Mouse (Mus musculus): ENCODE results near the gene Nudt22. TPM values are rescaled to one million over a fixed set of nuclear protein-coding genes. Genes with fewer than 3 reads are reported as not detected.

The Nudt22 gene
- polyA plus RNA-seq, 1 experiment from 2014 or later = 40.8 TPM

GRCm38 (mm10) chr19:7039088-7039720 is 43.3 kb upstream of the Nudt22 start:
- peaks cover 8% of the 10 kb centered on the region; the same call in 1 of the 2 replicates for H3K36me3 ChIP-seq (ENCODE audit: insufficient read depth, low read length)
- peak overlapping the region; percentile 87 for H3K27ac ChIP-seq
- no peaks in the 10 kb centered on the region for H3K27me3 ChIP-seq (ENCODE audit: insufficient read depth, low read length)
- H3K9me3 ChIP-seq (replicated peaks; ENCODE audit: low read length) = no peaks in the 10 kb centered on the region
- DNase-seq (ENCODE audit: low spot score) (peak; percentile 63), ATAC-seq (replicated peaks; ENCODE audit: low FRiP score, low read depth) (peak; percentile 25)
- peak overlapping the region; percentile 91 for H3K9ac ChIP-seq (ENCODE audit: low read depth, low read length)
- peaks cover 10% of the 10 kb centered on the region; the same call in 1 of the 2 replicates for H3K4me1 ChIP-seq (replicated peaks; ENCODE audit: insufficient read depth, low read length)
- peak overlapping the region; percentile 94 for H3K4me3 ChIP-seq (replicated peaks; ENCODE audit: low read depth, low read length)
- no peak for TF ChIP-seq CTCF (IDR thresholded peaks at IDR 0.05; ENCODE audit: low read depth)
- peak overlapping the region; percentile 56 for H3K4me2 ChIP-seq (ENCODE audit: low read length)
- WGBS = under 1% methylated on average over 32 of the region's 35 CpGs

DNA sequence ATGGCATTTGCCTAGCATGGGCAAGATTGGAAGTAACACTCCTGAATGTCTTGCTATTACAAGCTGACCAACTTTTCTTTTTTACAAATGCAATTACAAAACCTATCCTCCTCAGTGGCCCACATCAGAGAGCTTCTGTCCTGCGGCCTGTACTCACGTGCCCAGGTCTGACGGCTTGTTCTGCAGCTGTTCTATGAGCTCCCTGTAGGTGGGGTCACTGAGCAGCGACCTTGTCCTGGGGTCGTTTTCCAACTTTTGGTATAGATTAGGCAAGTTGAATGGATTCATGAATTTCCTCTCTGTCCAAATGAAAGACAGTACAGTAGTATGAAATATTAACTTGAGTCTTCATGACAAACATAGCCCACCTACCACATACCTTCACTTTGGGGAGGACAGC is 38.1 kb upstream of the Nudt22 start:
- no peak overlapping the region for H3K4me3 ChIP-seq (replicated peaks; ENCODE audit: low read depth, low read length)
- H3K36me3 ChIP-seq (ENCODE audit: insufficient read depth, low read length) = peaks cover 43% of the 10 kb centered on the region
- no peaks in the 10 kb centered on the region for H3K27me3 ChIP-seq (ENCODE audit: insufficient read depth, low read length)
- TF ChIP-seq CTCF (IDR thresholded peaks at IDR 0.05; ENCODE audit: low read depth) = no peak
- no peak for ATAC-seq (replicated peaks; ENCODE audit: low FRiP score, low read depth)
- H3K9ac ChIP-seq (ENCODE audit: low read depth, low read length) = no peak overlapping the region
- DNase-seq (ENCODE audit: low spot score) = no peak
- H3K4me1 ChIP-seq (replicated peaks; ENCODE audit: insufficient read depth, low read length) = peaks cover 10% of the 10 kb centered on the region; the same call in 1 of the 2 replicates
- no peak overlapping the region for H3K4me2 ChIP-seq (ENCODE audit: low read length)
- H3K27ac ChIP-seq = no peak overlapping the region
- H3K9me3 ChIP-seq (replicated peaks; ENCODE audit: low read length) = no peaks in the 10 kb centered on the region
- 89% methylated on average over 5 of the region's 5 CpGs for WGBS

GRCm38 (mm10) chr19:7029531-7029930 is 33.6 kb upstream of the Nudt22 start:
- no peak overlapping the region for H3K27ac ChIP-seq
- no peak for TF ChIP-seq CTCF (IDR thresholded peaks at IDR 0.05; ENCODE audit: low read depth)
- no peak for DNase-seq (ENCODE audit: low spot score)
- H3K9ac ChIP-seq (ENCODE audit: low read depth, low read length) = no peak overlapping the region
- ATAC-seq (replicated peaks; ENCODE audit: low FRiP score, low read depth) = no peak
- no peaks in the 10 kb centered on the region for H3K9me3 ChIP-seq (replicated peaks; ENCODE audit: low read length)
- no peak overlapping the region for H3K4me3 ChIP-seq (replicated peaks; ENCODE audit: low read depth, low read length)
- WGBS = 93% methylated on average over 5 of the region's 5 CpGs
- no peak overlapping the region for H3K4me2 ChIP-seq (ENCODE audit: low read length)
- H3K4me1 ChIP-seq (replicated peaks; ENCODE audit: insufficient read depth, low read length) = no peaks in the 10 kb centered on the region
- H3K36me3 ChIP-seq (ENCODE audit: insufficient read depth, low read length) = peaks cover 72% of the 10 kb centered on the region
- H3K27me3 ChIP-seq (ENCODE audit: insufficient read depth, low read length) = no peaks in the 10 kb centered on the region

GRCm38 (mm10) chr19:7020224-7020641 is 24.3 kb upstream of the Nudt22 start:
- Histone ChIP-seq H3K4me2 (ENCODE audit: low read length) (no peak overlapping the region), H3K9ac (ENCODE audit: low read depth, low read length) (no peak overlapping the region), H3K4me3 (replicated peaks; ENCODE audit: low read depth, low read length) (no peak overlapping the region), H3K27ac (no peak overlapping the region), H3K9me3 (replicated peaks; ENCODE audit: low read length) (no peaks in the 10 kb centered on the region), H3K36me3 (ENCODE audit: insufficient read depth, low read length) (peaks cover 51% of the 10 kb centered on the region), H3K4me1 (replicated peaks; ENCODE audit: insufficient read depth, low read length) (no peaks in the 10 kb centered on the region), H3K27me3 (ENCODE audit: insufficient read depth, low read length) (no peaks in the 10 kb centered on the region)
- DNase-seq (ENCODE audit: low spot score) = peak; percentile 79
- peak; percentile 84 for TF ChIP-seq CTCF (IDR thresholded peaks at IDR 0.05; ENCODE audit: low read depth)
- peak; percentile 61 for ATAC-seq (replicated peaks; ENCODE audit: low FRiP score, low read depth)
- 46% methylated on average over 3 of the region's 3 CpGs for WGBS

DNA sequence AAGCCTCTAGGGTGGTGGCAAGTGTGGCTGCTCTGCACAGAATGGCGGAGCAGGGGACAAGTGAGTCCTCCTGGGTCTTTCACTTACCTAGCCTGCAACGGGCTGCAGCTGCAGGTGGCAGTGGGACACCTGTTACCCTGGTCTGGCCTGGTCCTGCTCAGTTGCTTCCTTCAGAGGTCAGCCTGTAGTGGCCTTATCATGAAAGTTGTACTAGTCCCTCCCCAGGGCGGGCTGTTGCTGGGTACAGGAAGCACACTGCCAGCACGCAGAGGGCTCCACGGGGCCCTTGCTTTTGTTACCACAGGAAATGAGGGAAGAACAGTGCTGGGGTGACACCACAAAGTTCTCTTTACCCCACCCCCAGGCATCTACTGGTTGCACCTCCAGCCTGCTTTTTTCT is 23.3 kb upstream of the Nudt22 start, which contains the start of gene Fermt3:
Gene Fermt3, minus strand, starts transcription at position 279 of the 400 bp plus-strand sequence.
- WGBS = 77% methylated on average over 5 of the region's 5 CpGs
- H3K27me3 ChIP-seq (ENCODE audit: insufficient read depth, low read length) = no peaks in the 10 kb centered on the region
- H3K4me3 ChIP-seq (replicated peaks; ENCODE audit: low read depth, low read length) = no peak within 1 kb of the TSS
- H3K4me1 ChIP-seq (replicated peaks; ENCODE audit: insufficient read depth, low read length) = no peaks in the 10 kb centered on the region
- DNase-seq (ENCODE audit: low spot score) (no peak), ATAC-seq (replicated peaks; ENCODE audit: low FRiP score, low read depth) (no peak)
- H3K27ac ChIP-seq = no peak within 1 kb of the TSS
- H3K36me3 ChIP-seq (ENCODE audit: insufficient read depth, low read length) = peaks cover 41% of the 10 kb centered on the region
- no peak within 1 kb of the TSS for H3K4me2 ChIP-seq (ENCODE audit: low read length)
- H3K9me3 ChIP-seq (replicated peaks; ENCODE audit: low read length) = no peaks in the 10 kb centered on the region
- no peak within 1 kb of the TSS for H3K9ac ChIP-seq (ENCODE audit: low read depth, low read length)
- TF ChIP-seq CTCF (IDR thresholded peaks at IDR 0.05; ENCODE audit: low read depth) = no peak

GRCm38 (mm10) chr19:7018546-7018945 is 22.6 kb upstream of the Nudt22 start:
- WGBS = 87% methylated on average over 11 of the region's 11 CpGs
- Histone ChIP-seq H3K9me3 (replicated peaks; ENCODE audit: low read length) (no peaks in the 10 kb centered on the region), H3K27me3 (ENCODE audit: insufficient read depth, low read length) (no peaks in the 10 kb centered on the region), H3K9ac (ENCODE audit: low read depth, low read length) (no peak overlapping the region), H3K4me2 (ENCODE audit: low read length) (no peak overlapping the region), H3K4me3 (replicated peaks; ENCODE audit: low read depth, low read length) (no peak overlapping the region), H3K36me3 (ENCODE audit: insufficient read depth, low read length) (peaks cover 37% of the 10 kb centered on the region), H3K4me1 (replicated peaks; ENCODE audit: insufficient read depth, low read length) (no peaks in the 10 kb centered on the region), H3K27ac (no peak overlapping the region)
- DNase-seq (ENCODE audit: low spot score) (no peak), ATAC-seq (replicated peaks; ENCODE audit: low FRiP score, low read depth) (no peak)
- no peak for TF ChIP-seq CTCF (IDR thresholded peaks at IDR 0.05; ENCODE audit: low read depth)
